Mouse (Mus musculus): ENCODE results near the gene Ifna9.
"Not testable (repeated sequence)": the region's sequence is repeated elsewhere in the genome, so short reads cannot be mapped to it uniquely, and the experiment has no call there.

The Ifna9 gene

DNA sequence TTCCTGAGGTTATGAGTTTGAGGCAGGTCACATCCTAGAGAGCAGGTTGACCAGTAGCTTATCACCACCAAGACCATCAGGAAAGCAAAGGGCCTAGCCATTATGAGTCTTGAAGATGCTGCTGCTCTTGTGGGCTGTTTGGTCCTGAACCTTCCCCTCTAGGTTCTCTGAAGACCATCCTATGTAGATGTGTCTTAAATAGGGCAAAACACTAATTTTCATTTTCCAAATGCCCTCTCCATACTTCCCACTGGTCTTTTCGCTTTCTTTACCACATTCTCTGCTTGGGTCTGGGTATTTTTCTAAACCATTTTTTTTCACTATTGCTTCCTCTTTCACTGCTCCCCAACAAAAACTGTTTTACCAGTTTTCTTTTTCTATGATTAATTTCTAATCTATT lies at the start of gene Ifna9:
TSS of gene Ifna9 (minus strand) at position 101 of the 400 bp plus-strand sequence.
- no peak for DNase-seq (ENCODE audit: low read depth, low spot score)

DNA sequence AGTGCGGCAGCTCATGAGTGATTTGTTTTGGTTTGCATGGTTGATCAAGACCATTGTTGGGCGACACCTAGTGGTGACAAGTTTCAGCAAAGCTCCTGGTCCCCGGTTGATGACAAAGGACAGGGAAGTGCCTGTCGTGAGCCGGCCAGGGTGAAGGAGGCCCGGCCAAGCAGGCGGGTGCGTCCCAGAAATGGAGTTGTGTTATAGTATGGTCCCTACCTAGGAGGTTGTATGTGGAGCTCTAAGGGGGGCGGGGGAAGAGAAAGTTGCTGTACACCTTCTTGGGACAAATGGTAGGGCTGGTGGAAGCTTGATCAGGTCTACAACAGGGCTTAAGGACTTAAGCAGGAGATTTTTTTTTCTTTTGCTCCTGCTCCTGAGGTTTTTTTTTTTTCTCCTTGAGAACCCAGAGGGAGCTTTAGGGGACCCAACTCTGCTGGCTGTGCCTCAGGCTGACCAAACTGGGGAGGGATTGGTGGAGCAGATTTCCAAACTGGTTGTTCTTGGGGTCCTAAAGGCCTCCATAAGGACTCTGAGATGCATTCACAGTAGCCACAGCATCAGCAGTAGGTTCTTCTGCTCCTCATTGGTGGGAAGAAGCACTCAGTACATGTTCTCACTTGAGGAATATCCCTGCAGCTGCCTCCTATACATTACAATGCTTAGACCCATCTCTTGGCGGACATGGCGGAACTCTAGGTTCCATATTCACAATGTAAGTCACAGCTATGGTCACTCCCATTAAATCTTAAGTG lies 49.1 kb upstream of the Ifna9 start:
- DNase-seq (ENCODE audit: low read depth, low spot score), result peak; percentile 92

DNA sequence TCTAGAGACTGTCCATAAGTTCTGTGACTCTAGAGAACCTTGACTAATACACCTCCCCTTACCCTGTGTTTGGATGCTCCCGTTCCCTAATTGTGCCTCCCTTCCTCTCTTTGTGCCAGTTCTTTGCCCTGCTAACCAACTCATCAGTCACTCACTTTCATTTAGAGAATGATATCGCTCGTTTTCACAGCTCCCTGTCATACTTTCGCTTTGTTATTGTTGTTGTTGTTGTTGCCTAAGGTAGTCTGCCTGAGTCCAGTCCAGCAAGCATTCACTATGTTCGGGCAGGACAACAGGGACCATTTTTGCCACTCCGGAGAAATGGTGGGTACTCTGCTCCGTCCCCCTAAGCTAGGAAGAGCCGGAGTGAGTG lies 48.5 kb upstream of the Ifna9 start:
- DNase-seq (ENCODE audit: low read depth, low spot score), result no peak

DNA sequence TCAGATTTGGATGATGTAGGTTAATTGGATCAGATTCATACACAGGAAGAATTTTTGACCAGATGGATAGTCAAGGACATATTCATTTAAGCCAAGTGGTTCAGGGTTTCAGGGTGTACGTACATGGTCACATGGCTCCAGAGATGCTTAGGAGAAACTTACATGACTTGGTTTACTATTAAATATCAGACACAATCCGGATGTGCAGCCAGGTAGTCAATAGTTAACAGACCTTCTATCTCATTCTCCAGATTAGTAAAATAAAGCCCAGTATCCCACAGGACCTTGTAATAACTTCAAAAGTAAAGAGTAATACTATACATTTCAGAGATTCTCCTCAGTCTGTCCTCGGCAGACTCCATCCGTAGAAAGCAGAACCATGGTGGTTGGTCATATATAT lies 42.1 kb upstream of the Ifna9 start, which contains the start of gene C87499:
TSS of gene C87499 (minus strand) at position 101 of the 400 bp plus-strand sequence.
- no peak for DNase-seq (ENCODE audit: low read depth, low spot score)

DNA sequence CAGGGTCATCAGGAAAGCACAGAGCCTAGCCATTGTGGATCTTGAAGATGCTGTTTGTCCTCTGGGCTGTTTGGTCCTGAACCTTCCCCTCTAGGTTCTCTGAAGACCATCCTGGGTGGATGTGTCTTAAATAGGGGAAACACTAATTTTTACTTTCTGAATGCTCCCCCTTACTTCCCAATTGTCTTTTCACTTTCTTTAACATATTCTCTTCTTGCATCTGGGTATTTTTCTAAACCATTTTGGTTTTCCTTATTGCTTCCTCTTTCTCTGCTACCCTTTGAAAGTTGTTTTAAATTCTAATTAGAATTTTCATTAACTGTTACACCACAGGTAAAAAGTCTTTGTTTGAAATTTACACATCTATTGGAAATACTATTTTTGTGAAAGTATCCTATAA lies 11.1 kb upstream of the Ifna9 start, which contains the start of gene Ifna12:
TSS of gene Ifna12 (minus strand) at position 101 of the 400 bp plus-strand sequence.
- DNase-seq (ENCODE audit: low read depth, low spot score), result no peak

DNA sequence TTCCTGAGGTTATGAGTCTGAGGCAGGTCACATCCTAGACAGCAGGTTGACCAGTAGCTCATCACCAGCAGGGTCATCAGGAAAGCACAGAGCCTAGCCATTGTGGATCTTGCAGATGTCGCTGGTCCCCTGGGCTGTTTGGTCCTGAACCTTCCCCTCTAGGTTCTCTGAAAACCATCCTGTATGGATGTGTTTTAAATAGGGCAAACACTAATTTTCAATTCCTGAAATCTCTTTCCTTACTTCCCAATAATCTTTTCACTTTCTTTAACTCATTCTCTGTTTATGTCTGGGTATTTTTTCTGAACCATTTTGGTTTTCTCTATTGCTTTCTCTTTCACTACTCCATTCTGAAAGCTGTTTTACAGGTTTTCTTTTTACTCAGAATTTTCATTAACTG lies 20.5 kb downstream of the Ifna9 start, which contains the start of gene Ifna14:
TSS of gene Ifna14 (minus strand) at position 101 of the 400 bp plus-strand sequence.
- DNase-seq (ENCODE audit: low read depth, low spot score), result no peak

DNA sequence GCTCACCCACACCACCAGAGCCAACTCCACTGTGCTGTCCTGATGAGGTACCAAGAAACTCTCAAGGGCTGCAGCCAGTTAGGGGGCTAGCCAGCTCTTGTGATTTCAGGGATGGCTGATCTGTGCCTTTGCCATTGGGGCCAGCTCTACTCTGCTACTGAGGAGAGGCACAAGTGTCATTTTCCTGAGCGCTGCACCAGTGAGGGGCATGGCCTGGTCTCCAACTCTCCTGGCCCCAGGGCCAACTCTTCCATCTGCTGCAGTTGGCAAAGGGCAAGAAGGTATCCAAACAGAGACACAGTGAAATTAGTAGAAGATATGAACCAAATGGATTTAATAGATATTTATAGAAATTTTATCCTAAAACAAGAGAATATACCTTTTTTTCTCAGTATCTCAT lies 30.4 kb downstream of the Ifna9 start:
- DNase-seq (ENCODE audit: low read depth, low spot score), result no peak

DNA sequence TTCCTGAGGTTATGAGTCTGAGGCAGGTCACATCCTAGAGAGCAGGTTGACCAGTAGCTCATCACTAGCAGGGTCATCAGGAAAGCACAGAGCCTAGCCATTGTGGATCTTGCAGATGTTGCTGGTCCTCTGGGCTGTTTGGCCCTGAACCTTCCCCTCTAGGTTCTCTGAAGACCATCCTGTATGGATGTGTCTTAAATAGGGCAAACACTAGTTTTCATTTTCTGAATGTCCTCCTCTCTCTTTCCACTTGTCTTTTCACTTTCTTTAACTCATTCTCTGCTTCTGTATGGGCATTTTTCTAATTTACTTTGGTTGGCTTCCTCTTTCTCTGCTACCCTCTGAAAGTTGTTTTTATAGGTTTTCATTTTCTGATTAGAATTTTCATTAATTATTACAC lies 34.0 kb downstream of the Ifna9 start, which contains the start of gene Ifna15:
TSS of gene Ifna15 (minus strand) at position 101 of the 400 bp plus-strand sequence.
- not testable (repeated sequence) for DNase-seq (ENCODE audit: low read depth, low spot score)

DNA sequence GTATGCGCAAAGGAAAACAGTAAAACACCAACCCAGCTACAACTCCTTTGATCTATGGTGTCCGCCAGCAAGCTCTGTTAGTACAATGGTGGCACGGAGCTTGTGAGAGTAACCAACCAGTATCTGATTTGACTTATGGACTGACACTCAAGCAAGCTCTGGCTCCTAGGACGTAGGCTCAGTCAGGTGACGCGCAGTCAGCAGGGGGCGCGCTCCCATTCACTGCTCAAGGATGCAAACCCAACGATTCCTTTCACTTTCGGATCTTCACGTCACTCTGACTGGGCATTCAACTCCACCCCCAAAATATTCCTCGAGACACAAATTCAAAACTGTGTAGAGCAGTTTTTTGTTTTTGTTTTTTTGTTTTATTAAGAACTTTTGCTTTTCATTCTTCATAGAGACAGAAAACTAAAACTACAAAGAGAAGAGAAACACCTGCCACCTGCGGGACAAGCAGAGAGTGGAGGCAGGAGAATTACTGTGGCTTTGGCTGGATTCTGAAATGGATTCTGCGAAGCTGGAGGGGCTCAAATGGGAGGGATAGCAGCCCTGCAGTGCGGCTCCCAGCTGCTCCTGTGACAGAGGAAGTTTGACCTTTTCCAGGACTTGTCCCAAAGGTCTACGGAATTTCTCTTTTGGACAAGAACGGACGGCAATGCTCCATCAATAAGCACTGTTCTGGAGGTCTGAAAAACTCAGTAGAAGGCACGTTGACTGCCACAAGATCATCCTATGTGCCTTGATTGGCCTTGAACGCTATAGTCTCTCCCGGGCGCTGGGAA lies 41.8 kb downstream of the Ifna9 start:
- DNase-seq (ENCODE audit: low read depth, low spot score), result peak; percentile 92

DNA sequence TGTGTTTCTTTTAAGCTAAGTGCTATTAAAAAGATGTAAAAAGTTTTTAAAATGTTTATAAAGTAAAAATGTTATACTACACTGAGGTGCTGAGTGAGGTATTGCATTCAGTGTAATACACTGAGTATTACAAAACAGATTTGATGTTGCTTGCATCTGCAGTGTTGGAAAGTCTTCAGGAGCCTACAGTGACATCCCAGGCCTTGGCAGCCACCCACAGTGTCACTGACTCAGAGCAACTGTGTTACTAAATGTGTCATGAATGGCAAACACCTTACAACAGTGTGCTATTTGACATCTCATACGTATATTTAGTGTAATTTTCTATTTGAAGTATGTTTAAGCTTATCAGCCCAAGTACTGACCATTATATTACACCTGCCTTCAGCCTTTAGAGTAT lies 44.2 kb downstream of the Ifna9 start:
- DNase-seq (ENCODE audit: low read depth, low spot score), result no peak

DNA sequence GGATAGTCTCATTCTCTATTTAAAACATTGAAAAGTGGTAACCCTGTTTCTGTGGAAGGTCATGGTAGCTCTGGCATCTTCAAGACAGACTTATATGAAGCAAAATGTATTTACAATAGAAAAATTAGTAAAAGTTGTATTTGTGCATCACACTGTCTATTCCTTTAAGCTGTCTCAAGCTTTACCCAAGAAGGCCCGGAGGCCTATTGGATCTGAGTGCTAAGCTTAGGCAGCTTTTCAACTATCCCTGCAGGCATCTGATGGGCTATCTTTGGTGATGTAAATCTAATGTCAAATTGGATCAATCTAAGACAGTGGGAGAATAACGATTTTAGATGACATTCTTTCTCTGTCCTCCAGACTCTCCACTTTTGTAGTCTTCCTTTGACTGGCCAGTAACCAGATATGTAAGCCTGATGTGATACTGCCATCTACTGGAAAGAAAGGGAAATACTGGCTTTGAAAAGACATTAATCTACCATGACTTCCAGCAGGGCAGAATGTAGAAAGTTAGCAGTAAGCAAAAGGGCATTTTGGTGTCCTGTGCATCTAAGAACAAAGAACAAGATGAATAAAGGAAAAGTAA lies 48.4 kb downstream of the Ifna9 start:
- DNase-seq (ENCODE audit: low read depth, low spot score), result peak; percentile 67

Data from CD4-positive helper T cell, adult 2 months (primary cell).